21 mouse cellular contexts compared by ENCODE assay signal in genomic region chr4:63860236-63860635, GRCm38 (mm10). TPM values are rescaled to one million over a fixed set of nuclear protein-coding genes. Genes with fewer than 3 reads are reported as not detected.
A peak's percentile ranks its signal among the peaks of the same experiment; 100 is the strongest.
DNase-seq lines count a peak whose midpoint lies in the region; ATAC-seq and TF ChIP-seq lines count a peak whose summit lies in the region.
"Had no signal": no experiment of that assay in that cellular context is flagged by ENCODE, and none has a peak within 500 bp of the region (broad histone marks: within the 10 kb centered on the region; RNA-seq: fewer than 3 reads in every experiment).

No protein-coding gene starts in this region.

- no peak for ATAC-seq in activated CD4-positive, CD25-positive, alpha-beta regulatory T cell, adult 4 months
- ATAC-seq: forebrain, embryonic 16.5 days; Patski had no signal

- no peaks in the 10 kb centered on the region for H3K79me2 ChIP-seq in myocyte (ENCODE audit: control insufficient read depth, insufficient read depth)

- H3K27me3 ChIP-seq in thymus, adult 2 months (ENCODE audit: control insufficient read depth, insufficient read depth, low read length), result no peaks in the 10 kb centered on the region
- no peaks in the 10 kb centered on the region for H3K27me3 ChIP-seq in myocyte (ENCODE audit: control insufficient read depth, insufficient read depth, insufficient read length)
- H3K27me3 ChIP-seq: embryonic facial prominence, embryonic 15.5 days; heart, embryonic 15.5 days; Patski had no signal

- peak overlapping the region; percentile 68 for H3K4me2 ChIP-seq in myocyte (ENCODE audit: low read depth)
- H3K4me2 ChIP-seq: embryonic facial prominence, embryonic 15.5 days; heart, embryonic 11.5 days; hindbrain, embryonic 14.5 days had no signal

- no peak for DNase-seq in thymus, adult 2 months
- no peak for DNase-seq in thymus, postnatal 25 days
- DNase-seq in CD4-positive, CD25-positive, alpha-beta regulatory T cell, adult 2 months (ENCODE audit: low read depth, low spot score), result peak; percentile 51
- no peak for DNase-seq in embryo, embryonic 9.5 days (ENCODE audit: extremely low spot score)
- DNase-seq: adrenal gland, adult 8-10 months; cerebellum, adult 2 months; cerebellum, postnatal 10 days; gastrocnemius, postnatal 10 days had no signal

- no peaks in the 10 kb centered on the region for H3K36me3 ChIP-seq in thymus, adult 2 months (ENCODE audit: control insufficient read depth, insufficient read depth, low read length)
- H3K36me3 ChIP-seq in myocyte (ENCODE audit: control insufficient read depth, insufficient read depth), result no peaks in the 10 kb centered on the region
- H3K36me3 ChIP-seq: embryonic facial prominence, embryonic 15.5 days; heart, embryonic 15.5 days; hindbrain, embryonic 10.5 days had no signal

- WGBS in thymus, adult 2 months, result 55% methylated on average over 5 of the region's 5 CpGs

- H3K27ac ChIP-seq in thymus, adult 2 months (ENCODE audit: control insufficient read depth, insufficient read depth, low read length), result peak overlapping the region; percentile 51; the same call in 1 of the 2 replicates
- peak overlapping the region; percentile 91; the same call in 1 of the 2 replicates for H3K27ac ChIP-seq in embryonic fibroblast, embryonic 13.5 days (ENCODE audit: insufficient read depth, low read length)
- H3K27ac ChIP-seq: embryonic facial prominence, embryonic 15.5 days; heart, adult 2 months; heart, embryonic 15.5 days; hindbrain, embryonic 10.5 days; hindbrain, embryonic 14.5 days had no signal

- TF ChIP-seq POLR2A in thymus, adult 2 months (IDR thresholded peaks at IDR 0.05; ENCODE audit: control insufficient read depth, extremely low read depth, insufficient read depth, low read length, poor library complexity), result no peak
- TF ChIP-seq POLR2A in embryonic fibroblast, embryonic 13.5 days (IDR thresholded peaks at IDR 0.05; ENCODE audit: low read depth, low read length), result no peak
- TF ChIP-seq POLR2A in myocyte (IDR thresholded peaks at IDR 0.05; ENCODE audit: insufficient read length, low read depth), result no peak

- H3K4me3 ChIP-seq in thymus, adult 2 months (ENCODE audit: control insufficient read depth, insufficient read depth, low read length), result peak overlapping the region; percentile 3; the same call in 1 of the 2 replicates
- no peak overlapping the region for H3K4me3 ChIP-seq in embryonic fibroblast, embryonic 13.5 days (ENCODE audit: insufficient read depth, low read length)
- H3K4me3 ChIP-seq in myocyte, result no peak overlapping the region
- H3K4me3 ChIP-seq: embryonic facial prominence, embryonic 15.5 days; heart, adult 2 months; heart, embryonic 15.5 days; hindbrain, embryonic 10.5 days had no signal

- TF ChIP-seq CTCF in thymus, adult 2 months (IDR thresholded peaks at IDR 0.05; ENCODE audit: borderline replicate concordance, control insufficient read depth, extremely low read depth, insufficient read depth, low read length, poor library complexity), result no peak
- no peak for TF ChIP-seq CTCF in embryonic fibroblast, embryonic 13.5 days (IDR thresholded peaks at IDR 0.05; ENCODE audit: borderline replicate concordance, insufficient read depth, low read length)

- H3K4me1 ChIP-seq in thymus, adult 2 months (replicated peaks; ENCODE audit: control insufficient read depth, insufficient read depth, low read length), result peaks cover 29% of the 10 kb centered on the region
- peaks cover 9% of the 10 kb centered on the region; the same call in 1 of the 2 replicates for H3K4me1 ChIP-seq in embryonic fibroblast, embryonic 13.5 days (ENCODE audit: control insufficient read depth, insufficient read depth, low read length)
- H3K4me1 ChIP-seq: hindbrain, embryonic 10.5 days had no signal

- no peak overlapping the region for H3ac ChIP-seq in myocyte (ENCODE audit: control insufficient read depth, insufficient read length)

TF ChIP-seq in myocyte, 11 proteins besides CTCF, POLR2A, EP300 and RAD21:
- TF ChIP-seq TCF12 (IDR thresholded peaks at IDR 0.05; ENCODE audit: insufficient read depth, poor library complexity, severe bottlenecking) (no peak), USF1 (IDR thresholded peaks at IDR 0.05; ENCODE audit: low read depth) (no peak), SRF (IDR thresholded peaks at IDR 0.05; ENCODE audit: control insufficient read depth, insufficient read length, low read depth) (no peak)

RNA-seq across cellular contexts. Expression of gene Tnfsf8, which starts 0.9 kb away (rescaled TPM):
- 0.91 and 1.3 TPM in 2 replicates for polyA plus RNA-seq in thymus, adult 2 months (2012; rRNA removed)
- polyA plus RNA-seq in embryonic fibroblast, embryonic 13.5 days (2011; ENCODE audit: insufficient read length, low read depth, missing spikeins), result 0.25 and 0.90 TPM in 2 replicates
- polyA plus RNA-seq in myocyte (2012; fragmentation: generic; extraction: Trizol), result 0.02 TPM
- 10 to 100 TPM; 71.6 to 77.3 TPM for polyA plus RNA-seq in activated CD4-positive, CD25-positive, alpha-beta regulatory T cell, adult 4 months (2017; shearing (Covaris generic))
- polyA plus RNA-seq: embryonic facial prominence, embryonic 11.5 days; embryonic facial prominence, embryonic 15.5 days; forebrain, embryonic 11.5 days; heart, embryonic 11.5 days; hindbrain, embryonic 10.5 days; hindbrain, embryonic 14.5 days; Patski had no signal

Comparison
In these comparisons a context has a peak if more than half of its experiments do, and no peak if none do; other contexts are left out.
1. RNA of gene Tnfsf8, which starts 0.9 kb away (polyA plus RNA-seq): 71.6 to 77.3 TPM in activated CD4-positive, CD25-positive, alpha-beta regulatory T cell, adult 4 months; 0.91 to 1.3 TPM in thymus, adult 2 months, 0.25 to 0.90 TPM in embryonic fibroblast, embryonic 13.5 days and 0.02 TPM in myocyte (single experiment); every median in the first group is over 10 times any median in the second.